Mouse (Mus musculus): ENCODE results near the gene Nosip.
"Not testable (repeated sequence)": the region's sequence is repeated elsewhere in the genome, so short reads cannot be mapped to it uniquely, and the experiment has no call there.

Nosip gene

GRCm38 (mm10) chr7:45117566-45117965, 55.3 kb downstream of the Nosip start:
- DNase-seq (ENCODE audit: low read depth) = no peak

GRCm38 (mm10) chr7:45118336-45118735, 56.1 kb downstream of the Nosip start:
- DNase-seq (ENCODE audit: low read depth) = no peak

- no peak for DNase-seq (ENCODE audit: low read depth)
These were observed 57.8 kb downstream of the Nosip start for GRCm38 (mm10) chr7:45119780-45120709.

GRCm38 (mm10) chr7:45121404-45121803, 59.2 kb downstream of the Nosip start:
- no peak for DNase-seq (ENCODE audit: low read depth)

- DNase-seq (ENCODE audit: low read depth) = no peak
These were observed 59.7 kb downstream of the Nosip start for GRCm38 (mm10) chr7:45121966-45122365.

GRCm38 (mm10) chr7:45122561-45123185, 60.4 kb downstream of the Nosip start:
- DNase-seq (ENCODE audit: low read depth) = no peak

- no peak for DNase-seq (ENCODE audit: low read depth)
These were observed 60.9 kb downstream of the Nosip start for GRCm38 (mm10) chr7:45123186-45123570.

- DNase-seq (ENCODE audit: low read depth) = peak; percentile 99
These were observed 62.3 kb downstream of the Nosip start, which contains the start of gene Rps11 for GRCm38 (mm10) chr7:45124224-45125143. Gene Rps11, minus strand, starts transcription at chr7:45124439.

- peak; percentile 40 for DNase-seq (ENCODE audit: low read depth)
These were observed 62.9 kb downstream of the Nosip start for GRCm38 (mm10) chr7:45125144-45125600.

- not testable (repeated sequence) for DNase-seq (ENCODE audit: low read depth)
These were observed 63.4 kb downstream of the Nosip start for GRCm38 (mm10) chr7:45125649-45126048.

- DNase-seq (ENCODE audit: low read depth) = no peak
These were observed 64.1 kb downstream of the Nosip start for GRCm38 (mm10) chr7:45126147-45126843.

- DNase-seq (ENCODE audit: low read depth) = no peak
These were observed 64.8 kb downstream of the Nosip start for GRCm38 (mm10) chr7:45126844-45127699.
